Mouse (Mus musculus) MEL (cell line): Measurements from ENCODE around the gene Syna. TPM values are rescaled to one million over a fixed set of nuclear protein-coding genes. Genes with fewer than 3 reads are reported as not detected.

Experiments
- DNase-seq: peaks from one replicate; pipeline ENCODE4 v3.0.0; 2011; ENCODE audit warnings: low read depth, low spot score
- H3K27ac ChIP-seq: 2 replicates; pipeline ENCODE4 v1.5.1; 2012; ENCODE audit warnings: low read depth, mild to moderate bottlenecking, control low read depth, low read length, moderate library complexity; ENCODE audit not compliant: control insufficient read depth
- H3K27me3 ChIP-seq, 2 experiments: fragments of 150-350 bp in 1 of 2; sonication (generic) in 1 of 2; 2 replicates each; pipeline ENCODE4 v1.6.1; 2012; ENCODE audit warnings: low read length in 2 of 2, mild to moderate bottlenecking in 2 of 2, improper control_type of control experiment in 1 of 2, moderate library complexity in 1 of 2; ENCODE audit not compliant: insufficient read depth in 2 of 2, control insufficient read depth in 1 of 2
- H3K36me3 ChIP-seq, 2 experiments: 2 replicates each; pipeline ENCODE4 v1.6.1; 2012 to 2014; ENCODE audit warnings: low read length in 2 of 2, improper control_type of control experiment in 1 of 2, inconsistent platforms in 1 of 2, mild to moderate bottlenecking in 1 of 2; ENCODE audit not compliant: insufficient read depth in 2 of 2, control insufficient read depth in 1 of 2
- H3K4me1 ChIP-seq, 2 experiments: fragments of 150-350 bp in 1 of 2; sonication (generic) in 1 of 2; 2 replicates each; pipeline ENCODE4 v1.6.1; 2012; ENCODE audit warnings: low read length in 2 of 2, improper control_type of control experiment in 1 of 2, mild to moderate bottlenecking in 1 of 2; ENCODE audit not compliant: insufficient read depth in 2 of 2, control insufficient read depth in 1 of 2
- H3K4me3 ChIP-seq, 2 experiments: fragments of 150-350 bp in 1 of 2; sonication (generic) in 1 of 2; 2 replicates each; pipeline ENCODE4 v1.5.1; 2012; ENCODE audit warnings: low read depth in 2 of 2, low read length in 2 of 2, mild to moderate bottlenecking in 2 of 2, moderate library complexity in 2 of 2, control low read depth in 1 of 2, improper control_type of control experiment in 1 of 2; ENCODE audit not compliant: control insufficient read depth in 1 of 2, insufficient read depth in 1 of 2
- H3K79me2 ChIP-seq: 2 replicates; pipeline ENCODE4 v1.6.1; 2012; ENCODE audit warnings: mild to moderate bottlenecking, low read length, moderate library complexity; ENCODE audit not compliant: control insufficient read depth, poor library complexity, insufficient read depth
- H3K9ac ChIP-seq: 2 replicates; pipeline ENCODE4 v1.6.1; 2012; ENCODE audit warnings: low read depth, mild to moderate bottlenecking, control low read depth, low read length, moderate library complexity; ENCODE audit not compliant: control insufficient read depth, poor library complexity, severe bottlenecking
- H3K9me3 ChIP-seq: fragments of 150-350 bp; sonication (generic); replicated peaks from 2 replicates; pipeline ENCODE4 v1.6.1; 2012; ENCODE audit warnings: mild to moderate bottlenecking, low read length, improper control_type of control experiment, moderate library complexity; ENCODE audit not compliant: insufficient read depth
- BHLHE40 ChIP-seq: IDR thresholded peaks from 2 replicates; pipeline ENCODE4 v1.6.1; 2012; ENCODE audit warnings: low read depth, mild to moderate bottlenecking, inconsistent platforms, low read length, improper control_type of control experiment, borderline replicate concordance
- CTCF ChIP-seq, 3 experiments: IDR thresholded peaks in 2 of 3; conservative IDR thresholded peaks in 1 of 3; 2 replicates each; pipeline ENCODE4 v1.5.1; 2011 to 2012; ENCODE audit warnings: low read length in 3 of 3, low read depth in 2 of 3, mild to moderate bottlenecking in 2 of 3, improper control_type of control experiment in 1 of 3, inconsistent platforms in 1 of 3, mixed read lengths in 1 of 3, moderate library complexity in 1 of 3; ENCODE audit not compliant: control insufficient read depth in 1 of 3, insufficient read depth in 1 of 3, poor library complexity in 1 of 3, severe bottlenecking in 1 of 3
- EP300 ChIP-seq, 2 experiments: IDR thresholded peaks; 2 replicates each; pipeline ENCODE4 v1.6.1; 2011; ENCODE audit warnings: improper control_type of control experiment in 2 of 2, low read length in 2 of 2, low read depth in 1 of 2, mild to moderate bottlenecking in 1 of 2
- ETS1 ChIP-seq: IDR thresholded peaks from 2 replicates; pipeline ENCODE4 v1.6.1; 2012; ENCODE audit warnings: low read depth, mild to moderate bottlenecking, inconsistent platforms, low read length, improper control_type of control experiment, moderate library complexity
- GABPA ChIP-seq: IDR thresholded peaks from 2 replicates; pipeline ENCODE4 v1.6.1; 2012; ENCODE audit warnings: low read depth, mild to moderate bottlenecking, inconsistent platforms, low read length, improper control_type of control experiment, moderate library complexity
- GATA1 ChIP-seq: IDR thresholded peaks from 2 replicates; pipeline ENCODE4 v1.6.1; 2011; ENCODE audit warnings: low read depth, low read length, improper control_type of control experiment
- HCFC1 ChIP-seq: IDR thresholded peaks from 2 replicates; pipeline ENCODE4 v1.6.1; 2012; ENCODE audit warnings: low read depth, mild to moderate bottlenecking, inconsistent platforms, low read length, improper control_type of control experiment, moderate library complexity
- JUND ChIP-seq: IDR thresholded peaks from 2 replicates; pipeline ENCODE4 v1.6.1; 2011; ENCODE audit warnings: low read depth, mild to moderate bottlenecking, improper control_type of control experiment, low read length
- KAT2A ChIP-seq: conservative IDR thresholded peaks from 2 replicates; pipeline ENCODE4 v1.6.1; 2012; ENCODE audit warnings: low read depth, low read length, improper control_type of control experiment, inconsistent platforms
- MAFK ChIP-seq: IDR thresholded peaks from 2 replicates; pipeline ENCODE4 v1.6.1; 2011; ENCODE audit warnings: low read depth, mild to moderate bottlenecking, low read length, improper control_type of control experiment, borderline replicate concordance
- MAX ChIP-seq: IDR thresholded peaks from 2 replicates; pipeline ENCODE4 v1.6.1; 2011; ENCODE audit warnings: low read length, improper control_type of control experiment
- MAZ ChIP-seq: IDR thresholded peaks from 2 replicates; pipeline ENCODE4 v1.6.1; 2012; ENCODE audit warnings: low read depth, mild to moderate bottlenecking, inconsistent platforms, low read length, improper control_type of control experiment
- MXI1 ChIP-seq: IDR thresholded peaks from 2 replicates; pipeline ENCODE4 v1.6.1; 2011; ENCODE audit warnings: mild to moderate bottlenecking, low read depth, low read length, improper control_type of control experiment
- MYB ChIP-seq: IDR thresholded peaks from 2 replicates; pipeline ENCODE4 v1.6.1; 2011; ENCODE audit warnings: mild to moderate bottlenecking, low read depth, low read length, improper control_type of control experiment
- MYC ChIP-seq: IDR thresholded peaks from 2 replicates; pipeline ENCODE4 v1.6.1; 2011; ENCODE audit warnings: low read depth, mild to moderate bottlenecking, low read length, improper control_type of control experiment, moderate library complexity
- NELFE ChIP-seq: IDR thresholded peaks from 2 replicates; pipeline ENCODE4 v1.6.1; 2011; ENCODE audit warnings: low read depth, low read length, improper control_type of control experiment
- NRF1 ChIP-seq: IDR thresholded peaks from 2 replicates; pipeline ENCODE4 v1.6.1; 2014; ENCODE audit warnings: low read depth, mild to moderate bottlenecking, inconsistent platforms, low read length, improper control_type of control experiment, moderate library complexity; ENCODE audit not compliant: poor library complexity, insufficient read depth, severe bottlenecking
- POLR2A ChIP-seq, 2 experiments: IDR thresholded peaks; 2 replicates each; pipeline ENCODE4 v1.6.1; 2011 to 2012; ENCODE audit warnings: low read length in 2 of 2, mild to moderate bottlenecking in 2 of 2, control low read depth in 1 of 2, improper control_type of control experiment in 1 of 2, low read depth in 1 of 2, moderate library complexity in 1 of 2; ENCODE audit not compliant: control insufficient read depth in 1 of 2, insufficient read depth in 1 of 2, poor library complexity in 1 of 2
- POLR2AphosphoS5 ChIP-seq: IDR thresholded peaks from 2 replicates; pipeline ENCODE4 v1.6.1; 2012; ENCODE audit warnings: low read depth, borderline replicate concordance, mild to moderate bottlenecking, inconsistent platforms, low read length, moderate library complexity, mixed read lengths
- RCOR1 ChIP-seq: IDR thresholded peaks from 2 replicates; pipeline ENCODE4 v1.6.1; 2012; ENCODE audit warnings: low read depth, mild to moderate bottlenecking, inconsistent platforms, low read length, improper control_type of control experiment
- SIN3A ChIP-seq: IDR thresholded peaks from 2 replicates; pipeline ENCODE4 v1.6.1; 2012; ENCODE audit warnings: low read length, improper control_type of control experiment, inconsistent platforms
- TAL1 ChIP-seq: IDR thresholded peaks from 2 replicates; pipeline ENCODE4 v1.6.1; 2012; ENCODE audit warnings: mild to moderate bottlenecking, inconsistent platforms, low read length, moderate library complexity, mixed read lengths
- TBP ChIP-seq: IDR thresholded peaks from 2 replicates; pipeline ENCODE4 v1.8.0; 2011; ENCODE audit warnings: low read depth, low read length, improper control_type of control experiment
- TCF12 ChIP-seq: IDR thresholded peaks from 2 replicates; pipeline ENCODE4 v1.6.1; 2014; ENCODE audit warnings: low read depth, mild to moderate bottlenecking, inconsistent platforms, low read length, improper control_type of control experiment, moderate library complexity
- UBTF ChIP-seq: IDR thresholded peaks from 2 replicates; pipeline ENCODE4 v1.6.1; 2012; ENCODE audit warnings: low read depth, mild to moderate bottlenecking, inconsistent platforms, low read length, improper control_type of control experiment, moderate library complexity, borderline replicate concordance; ENCODE audit not compliant: insufficient read depth
- USF1 ChIP-seq: IDR thresholded peaks from 2 replicates; pipeline ENCODE4 v1.6.1; 2014; ENCODE audit warnings: low read depth, mild to moderate bottlenecking, inconsistent platforms, low read length, improper control_type of control experiment, moderate library complexity
- USF2 ChIP-seq, 2 experiments: IDR thresholded peaks; 2 replicates each; pipeline ENCODE4 v1.6.1; 2011 to 2012; ENCODE audit warnings: improper control_type of control experiment in 2 of 2, low read length in 2 of 2, borderline replicate concordance in 1 of 2, inconsistent platforms in 1 of 2, low read depth in 1 of 2, mild to moderate bottlenecking in 1 of 2; ENCODE audit not compliant: insufficient read depth in 1 of 2
- ZC3H11A ChIP-seq: IDR thresholded peaks from 2 replicates; pipeline ENCODE4 v1.6.1; 2012; ENCODE audit warnings: low read depth, mild to moderate bottlenecking, inconsistent platforms, low read length, improper control_type of control experiment
- ZNF384 ChIP-seq: IDR thresholded peaks from 2 replicates; pipeline ENCODE4 v1.6.1; 2012; ENCODE audit warnings: low read depth, mild to moderate bottlenecking, inconsistent platforms, low read length, improper control_type of control experiment
- polyA plus RNA-seq, 2 experiments: library from polyadenylated mRNA; stranded (reverse) in 1 of 2; unstranded in 1 of 2; fragments of >175 nt in 1 of 2; fragments of >200 nt in 1 of 2; gene quantifications; 2 replicates each; pipeline versions ENCODE4 v1.2.1 to v1.2.4; 2012; ENCODE audit warnings: low replicate concordance in 2 of 2, low read depth in 1 of 2; ENCODE audit not compliant: insufficient read length in 2 of 2, insufficient read depth in 1 of 2, missing spikeins in 1 of 2
- total RNA-seq: library from RNA; depleted of rRNA; stranded (reverse); fragments of 300-350 nt; gene quantifications from 2 replicates; pipeline ENCODE4 v1.2.3, GENCODE M21; 2012; rRNA removed

Gene Syna
- total RNA-seq (0.07 TPM in 1 of 2 replicates, not detected in the other), polyA plus RNA-seq (under 1 TPM in 1 of 2 experiments, not detected in 1; 0.21 TPM)

- no peak for DNase-seq
- H3K9me3 ChIP-seq: no peaks in the 10 kb centered on the region
- peak within 1 kb of the TSS; percentile 60 for H3K27ac ChIP-seq
- TF ChIP-seq NELFE (no peak), USF1 (no peak), ZNF384 (no peak), TAL1 (no peak), ZC3H11A (no peak), POLR2AphosphoS5 (no peak), USF2 (IDR thresholded peaks at IDR 0.05; ENCODE audit: borderline replicate concordance in 1 of 2, insufficient read depth in 1 of 2, low read depth in 1 of 2, low read length in 2 of 2) (no peak), NRF1 (no peak), CTCF (IDR thresholded peaks at IDR 0.05 in 2 of 3, conservative IDR thresholded peaks at IDR 0.05 in 1 of 3; ENCODE audit: control insufficient read depth in 1 of 3, insufficient read depth in 1 of 3, low read depth in 2 of 3, low read length in 3 of 3, poor library complexity in 1 of 3, severe bottlenecking in 1 of 3) (no peak), SIN3A (no peak), POLR2A (IDR thresholded peaks at IDR 0.05; ENCODE audit: control insufficient read depth in 1 of 2, insufficient read depth in 1 of 2, low read depth in 1 of 2, low read length in 2 of 2, poor library complexity in 1 of 2) (no peak), RCOR1 (no peak), JUND (no peak), UBTF (no peak)
- peak within 1 kb of the TSS; percentile 34 to 54 for H3K4me3 ChIP-seq
- H3K9ac ChIP-seq: peak within 1 kb of the TSS; percentile 46
- H3K27me3 ChIP-seq: no peaks in the 10 kb centered on the region
- peaks cover 7 to 16% of the 10 kb centered on the region in 2 experiments; a peak in 3 of 4 replicates for H3K4me1 ChIP-seq
- H3K79me2 ChIP-seq: no peaks in the 10 kb centered on the region
- no peaks in the 10 kb centered on the region for H3K36me3 ChIP-seq
Measured at GRCm38 (mm10) chr5:134560071-134560449, at the start of gene Syna. TSS of gene Syna (minus strand) at chr5:134560171.

- H3K9me3 ChIP-seq: no peaks in the 10 kb centered on the region
- H3K36me3 ChIP-seq: peaks cover 0 to 6% of the 10 kb centered on the region in 2 experiments; a peak in 2 of 4 replicates
- no peaks in the 10 kb centered on the region for H3K79me2 ChIP-seq
- peak overlapping the region; percentile 40 for H3K9ac ChIP-seq
- peak overlapping the region in 1 of 2 experiments; percentile 5; a peak in 1 of 4 replicates for H3K4me3 ChIP-seq
- H3K4me1 ChIP-seq: peaks cover 8 to 10% of the 10 kb centered on the region in 2 experiments
- TF ChIP-seq POLR2A (IDR thresholded peaks at IDR 0.05; ENCODE audit: control insufficient read depth in 1 of 2, insufficient read depth in 1 of 2, low read depth in 1 of 2, low read length in 2 of 2, poor library complexity in 1 of 2): peak; percentile 31 to 35; a peak in 1 of 4 replicates
- TF ChIP-seq MXI1: peak; percentile 38; the same call in 1 of the 2 replicates
- TF ChIP-seq NELFE: peak; percentile 31; the same call in 1 of the 2 replicates
- TF ChIP-seq ETS1: peak; percentile 36; the same call in 1 of the 2 replicates
- TF ChIP-seq BHLHE40: peak; percentile 89
- TF ChIP-seq GABPA: no peak
- TF ChIP-seq ZNF384: peak; percentile 82
- peak in 1 of 2 experiments; percentile 58; a peak in 1 of 4 replicates for TF ChIP-seq USF2 (IDR thresholded peaks at IDR 0.05; ENCODE audit: borderline replicate concordance in 1 of 2, insufficient read depth in 1 of 2, low read depth in 1 of 2, low read length in 2 of 2)
- TF ChIP-seq EP300 (IDR thresholded peaks at IDR 0.05; ENCODE audit: low read depth in 1 of 2, low read length in 2 of 2): peak; percentile 33 to 64; a peak in 3 of 4 replicates
- no peak for TF ChIP-seq KAT2A
- 0 out of 2 replicates have a peak, but pooled peaks have one; percentile 36 for TF ChIP-seq TCF12
- no peak for TF ChIP-seq HCFC1
- TF ChIP-seq SIN3A: peak; percentile 55
- TF ChIP-seq TBP: peak; percentile 57; the same call in 1 of the 2 replicates
- TF ChIP-seq MAX: peak; percentile 87
- no peak for TF ChIP-seq MAFK
- TF ChIP-seq GATA1: no peak
- peak; percentile 89 for TF ChIP-seq USF1
- peak; percentile 63; the same call in 1 of the 2 replicates for TF ChIP-seq MAZ
- peak; percentile 82; the same call in 1 of the 2 replicates for TF ChIP-seq MYC
- TF ChIP-seq MYB: 0 out of 2 replicates have a peak, but pooled peaks have one; percentile 51
- peak; percentile 80 for DNase-seq
- peak overlapping the region; percentile 75 for H3K27ac ChIP-seq
- H3K27me3 ChIP-seq: no peaks in the 10 kb centered on the region
Measured at GRCm38 (mm10) chr5:134607121-134607520, 47.1 kb upstream of the Syna start.
